Mouse (Mus musculus): Measurements from ENCODE around the gene Man1c1. TPM values are rescaled to one million over a fixed set of nuclear protein-coding genes. Genes with fewer than 3 reads are reported as not detected.

The Man1c1 gene
- polyA plus RNA-seq, 1 experiment from 2014 or later: 2.5 TPM

DNA sequence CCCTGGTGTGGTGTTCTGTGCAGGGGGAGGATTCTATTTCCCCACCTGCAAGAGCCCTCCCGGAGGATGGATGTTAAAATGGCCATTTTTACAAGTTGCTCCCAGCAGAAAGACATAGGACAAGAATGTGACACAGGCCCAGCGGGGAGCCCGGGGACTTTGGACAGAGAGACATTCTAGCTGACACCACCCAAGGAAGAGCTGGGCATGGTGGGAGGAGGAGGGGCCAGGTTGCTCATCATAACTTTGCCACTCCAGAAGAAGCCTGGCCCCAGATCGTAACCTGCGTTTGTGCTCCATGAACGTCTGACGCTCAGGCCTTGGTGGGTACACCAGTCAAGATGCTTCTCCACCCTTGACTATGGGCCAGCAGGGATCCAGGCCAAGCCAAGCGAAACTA is 143.4 kb downstream of the Man1c1 start:
- H3K27ac ChIP-seq (replicated peaks): no peak overlapping the region
- ATAC-seq (replicated peaks): no peak
- no peaks in the 10 kb centered on the region for H3K9me3 ChIP-seq
- WGBS: 86% methylated on average over 8 of the region's 8 CpGs
- no peaks in the 10 kb centered on the region for H3K27me3 ChIP-seq
- H3K36me3 ChIP-seq: no peaks in the 10 kb centered on the region
- no peak overlapping the region for H3K4me3 ChIP-seq
- H3K4me1 ChIP-seq: peaks cover 12% of the 10 kb centered on the region; the same call in 1 of the 2 replicates
- no peak overlapping the region for H3K9ac ChIP-seq (replicated peaks)
- no peak overlapping the region for H3K4me2 ChIP-seq (replicated peaks)

DNA sequence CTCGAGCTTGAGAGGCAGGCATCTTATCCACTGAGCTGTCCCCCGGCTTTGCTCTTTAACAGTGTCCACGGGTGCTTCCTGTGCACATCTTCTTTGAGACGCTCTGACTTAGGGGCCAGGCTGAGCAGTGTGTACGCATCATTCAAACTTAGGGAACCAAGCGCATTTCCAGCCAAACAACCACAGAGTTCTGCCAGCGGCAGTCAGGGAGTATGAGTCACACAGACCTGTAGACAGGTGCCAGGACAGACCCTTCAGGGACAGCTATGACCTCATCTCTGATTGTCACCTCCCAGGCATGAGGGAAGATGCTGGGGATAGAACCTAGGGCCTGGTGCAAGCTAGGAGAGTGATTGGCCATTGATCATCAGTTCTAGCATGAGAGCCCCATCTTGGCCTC is 144.9 kb downstream of the Man1c1 start:
- 83% methylated on average over 7 of the region's 7 CpGs for WGBS
- no peaks in the 10 kb centered on the region for H3K27me3 ChIP-seq
- H3K27ac ChIP-seq (replicated peaks): no peak overlapping the region
- no peak overlapping the region for H3K9ac ChIP-seq (replicated peaks)
- H3K4me3 ChIP-seq: no peak overlapping the region
- no peaks in the 10 kb centered on the region for H3K9me3 ChIP-seq
- no peaks in the 10 kb centered on the region for H3K36me3 ChIP-seq
- ATAC-seq (replicated peaks): no peak
- H3K4me2 ChIP-seq (replicated peaks): no peak overlapping the region
- peaks cover 12% of the 10 kb centered on the region; the same call in 1 of the 2 replicates for H3K4me1 ChIP-seq

DNA sequence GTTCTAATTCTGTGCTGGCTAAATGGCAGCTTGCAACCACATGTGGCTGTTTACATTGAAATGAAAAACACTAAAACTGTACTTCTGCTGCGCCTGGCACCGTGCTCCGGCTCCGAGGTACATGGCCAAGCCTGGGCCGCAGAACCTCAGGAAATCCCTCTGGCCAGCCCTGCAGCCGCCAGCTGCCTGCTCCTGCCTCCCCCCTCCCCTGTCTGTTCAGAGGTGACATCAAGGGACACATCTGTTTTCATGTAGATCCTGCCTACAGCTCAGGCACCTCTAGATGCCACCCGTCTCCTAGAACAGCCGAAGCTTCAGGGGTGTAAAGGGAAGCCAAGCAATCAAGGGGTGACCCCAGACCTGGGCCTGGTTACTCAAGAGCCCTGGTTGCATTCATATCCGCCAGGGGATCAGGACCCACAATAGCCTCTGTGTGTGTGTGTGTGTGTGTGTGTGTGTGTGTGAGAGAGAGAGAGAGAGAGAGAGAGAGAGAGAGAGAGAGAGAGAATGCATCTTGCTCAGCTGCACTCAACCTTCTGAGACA is 145.4 kb downstream of the Man1c1 start:
- Histone ChIP-seq H3K27me3 (no peaks in the 10 kb centered on the region), H3K27ac (replicated peaks) (no peak overlapping the region), H3K4me1 (peaks cover 12% of the 10 kb centered on the region; the same call in 1 of the 2 replicates), H3K9ac (replicated peaks) (no peak overlapping the region), H3K36me3 (no peaks in the 10 kb centered on the region), H3K9me3 (no peaks in the 10 kb centered on the region), H3K4me2 (replicated peaks) (no peak overlapping the region), H3K4me3 (no peak overlapping the region)
- WGBS: 64% methylated on average over 9 of the region's 9 CpGs
- ATAC-seq (replicated peaks): no peak

DNA sequence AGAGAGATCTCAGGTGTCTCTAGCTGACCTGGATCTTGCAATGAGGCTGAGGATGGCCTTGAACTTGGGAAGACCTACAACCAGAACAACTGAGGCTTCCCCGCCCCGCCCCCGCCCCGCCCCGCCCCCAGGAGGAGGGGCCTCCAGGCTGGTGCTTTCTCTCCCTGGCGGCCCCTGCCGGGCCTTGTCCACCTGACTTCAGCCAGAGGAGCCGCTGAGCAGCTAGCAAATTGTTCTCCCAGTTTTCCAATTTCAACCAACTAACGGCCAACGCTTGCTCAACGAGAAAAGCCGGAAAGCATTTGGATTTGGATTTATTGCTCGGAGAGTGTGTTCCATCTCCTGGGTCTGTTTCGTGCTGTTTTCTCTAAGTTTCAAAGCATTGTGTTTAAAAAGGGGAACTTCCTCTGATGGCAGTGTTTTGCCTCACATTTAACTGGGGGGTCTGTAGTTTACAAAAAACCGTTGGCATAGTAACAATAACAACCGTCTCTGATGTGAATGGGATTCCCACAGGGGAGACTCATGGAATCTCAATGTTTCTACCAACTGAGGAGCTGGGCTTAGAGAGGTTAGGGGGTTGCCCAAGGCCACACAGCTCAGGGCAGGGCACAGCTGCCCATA is 146.4 kb downstream of the Man1c1 start:
- WGBS: 10% methylated on average over 16 of the region's 16 CpGs
- Histone ChIP-seq H3K27ac (replicated peaks) (no peak overlapping the region), H3K9me3 (no peaks in the 10 kb centered on the region), H3K4me3 (no peak overlapping the region), H3K4me2 (replicated peaks) (no peak overlapping the region), H3K4me1 (peaks cover 12% of the 10 kb centered on the region; the same call in 1 of the 2 replicates), H3K36me3 (no peaks in the 10 kb centered on the region), H3K9ac (replicated peaks) (no peak overlapping the region), H3K27me3 (no peaks in the 10 kb centered on the region)
- no peak for ATAC-seq (replicated peaks)

DNA sequence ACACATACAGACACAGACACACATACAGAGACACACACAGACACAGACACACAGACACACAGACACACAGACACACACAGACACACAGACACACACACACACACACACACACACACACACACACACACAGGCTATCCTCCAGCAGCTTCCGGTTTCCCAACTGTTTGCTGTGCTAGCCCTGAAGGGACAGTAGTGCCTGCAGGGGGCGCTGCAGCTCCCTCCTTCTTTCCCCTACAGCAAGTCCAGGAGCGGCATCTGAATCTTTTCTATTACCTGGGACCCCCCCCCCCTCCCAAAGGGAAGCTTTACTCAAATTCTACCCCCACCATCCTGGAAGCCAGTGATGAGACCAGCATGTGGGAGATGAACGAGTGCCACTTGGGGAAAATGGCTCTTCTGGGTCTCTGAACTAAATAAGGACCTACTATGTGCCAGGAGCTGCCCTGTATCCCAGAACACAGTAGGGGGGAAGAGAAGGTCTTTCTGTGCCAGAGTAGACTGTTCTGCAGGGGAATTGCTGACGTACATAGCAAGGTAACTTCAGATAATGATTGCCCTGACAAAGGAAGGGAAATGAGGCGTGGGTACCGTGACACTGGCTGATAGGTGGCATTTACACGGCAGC is 148.0 kb downstream of the Man1c1 start:
- Histone ChIP-seq H3K4me1 (peaks cover 22% of the 10 kb centered on the region), H3K4me2 (replicated peaks) (no peak overlapping the region)
- 55% methylated on average over 8 of the region's 8 CpGs for WGBS

DNA sequence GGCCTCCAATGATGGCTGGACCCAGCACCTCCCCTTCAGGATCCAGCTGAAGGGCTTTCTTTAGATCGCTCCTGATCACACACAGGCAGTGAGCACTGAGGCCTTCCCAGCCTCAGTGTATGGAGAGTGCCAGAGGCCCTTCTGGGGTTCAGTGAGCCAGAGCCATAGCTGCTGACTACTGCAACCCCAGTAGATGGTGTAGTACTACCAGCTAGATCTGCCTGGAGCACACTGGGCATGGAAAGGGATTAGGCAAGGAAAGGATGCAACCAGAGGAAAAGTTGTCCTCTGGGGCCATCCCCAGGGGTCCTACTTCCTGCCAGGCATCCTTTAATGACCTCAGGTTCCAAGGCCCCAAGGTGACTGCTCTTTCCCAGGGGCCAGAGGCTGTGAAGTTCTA is 150.5 kb downstream of the Man1c1 start:
- no peak for ATAC-seq (replicated peaks)
- peaks cover 29% of the 10 kb centered on the region for H3K4me1 ChIP-seq
- 0 out of 2 replicates have a peak, but pooled peaks cover 7% of the 10 kb centered on the region for H3K36me3 ChIP-seq
- H3K9me3 ChIP-seq: no peaks in the 10 kb centered on the region
- no peak overlapping the region for H3K4me2 ChIP-seq (replicated peaks)
- H3K9ac ChIP-seq (replicated peaks): no peak overlapping the region
- H3K27ac ChIP-seq (replicated peaks): no peak overlapping the region
- WGBS: 74% methylated on average over 1 of the region's 1 CpGs
- no peaks in the 10 kb centered on the region for H3K27me3 ChIP-seq
- no peak overlapping the region for H3K4me3 ChIP-seq

More for the DNA sequence above, 148.0 kb downstream of the Man1c1 start:
- ATAC-seq (replicated peaks): no peak
- no peaks in the 10 kb centered on the region for H3K9me3 ChIP-seq
- H3K36me3 ChIP-seq: no peaks in the 10 kb centered on the region
- no peak overlapping the region for H3K27ac ChIP-seq (replicated peaks)
- H3K4me3 ChIP-seq: no peak overlapping the region
- no peaks in the 10 kb centered on the region for H3K27me3 ChIP-seq
- H3K9ac ChIP-seq (replicated peaks): no peak overlapping the region

DNA sequence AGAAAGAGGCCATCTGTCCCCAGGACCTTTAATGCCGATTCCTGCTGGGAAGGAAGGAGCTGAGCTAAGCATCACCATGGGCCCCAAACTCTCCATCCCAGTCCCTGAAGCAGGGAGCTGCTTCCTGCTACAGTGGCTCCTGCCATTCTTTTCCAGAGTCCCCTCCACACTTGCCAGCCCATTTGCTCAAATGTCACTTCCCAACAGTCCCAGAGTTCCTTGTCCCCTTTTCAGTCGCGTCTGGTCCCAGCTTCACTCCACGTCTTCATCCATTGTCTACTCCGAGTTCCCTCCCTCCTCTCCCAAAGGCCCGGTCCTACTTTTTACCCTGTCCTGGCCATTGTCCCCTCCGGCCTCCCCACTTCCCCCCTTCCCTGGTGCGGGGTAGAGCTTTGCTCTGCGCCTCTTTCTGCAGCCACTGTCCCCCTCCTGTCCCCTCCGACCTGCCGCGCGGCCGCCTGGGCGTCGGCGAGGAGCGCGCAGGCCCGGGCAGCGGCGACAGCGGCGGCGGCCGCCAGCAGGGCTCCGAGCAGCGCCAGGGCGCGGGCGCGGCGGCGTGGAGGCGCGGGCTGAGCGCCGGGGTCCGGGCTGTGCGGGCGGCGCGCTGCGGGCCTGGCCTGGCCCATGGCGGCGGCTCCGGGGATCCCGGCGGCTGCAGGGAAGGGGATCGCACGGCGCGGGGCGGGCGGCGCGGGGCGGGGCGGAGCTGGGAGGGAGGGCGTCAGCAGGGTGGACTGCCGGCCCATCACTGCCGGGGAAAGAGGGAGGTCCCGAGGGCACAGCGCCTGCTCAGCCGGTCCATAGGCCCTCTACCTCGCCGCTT is 152.4 kb downstream of the Man1c1 start, which contains the start of gene Selenon:
Selenon (minus strand) TSS at position 673 of the 823 bp plus-strand sequence.
- peak within 1 kb of the TSS; percentile 75 for H3K4me3 ChIP-seq
- peak; percentile 78 for ATAC-seq (replicated peaks)
- H3K36me3 ChIP-seq: 0 out of 2 replicates have a peak, but pooled peaks cover 12% of the 10 kb centered on the region
- H3K9me3 ChIP-seq: no peaks in the 10 kb centered on the region
- peak within 1 kb of the TSS; percentile 72 for H3K4me2 ChIP-seq (replicated peaks)
- WGBS: 1% methylated on average over 49 of the region's 67 CpGs
- H3K9ac ChIP-seq (replicated peaks): peak within 1 kb of the TSS; percentile 85
- no peaks in the 10 kb centered on the region for H3K27me3 ChIP-seq
- H3K27ac ChIP-seq (replicated peaks): peak within 1 kb of the TSS; percentile 87
- peaks cover 34% of the 10 kb centered on the region for H3K4me1 ChIP-seq

DNA sequence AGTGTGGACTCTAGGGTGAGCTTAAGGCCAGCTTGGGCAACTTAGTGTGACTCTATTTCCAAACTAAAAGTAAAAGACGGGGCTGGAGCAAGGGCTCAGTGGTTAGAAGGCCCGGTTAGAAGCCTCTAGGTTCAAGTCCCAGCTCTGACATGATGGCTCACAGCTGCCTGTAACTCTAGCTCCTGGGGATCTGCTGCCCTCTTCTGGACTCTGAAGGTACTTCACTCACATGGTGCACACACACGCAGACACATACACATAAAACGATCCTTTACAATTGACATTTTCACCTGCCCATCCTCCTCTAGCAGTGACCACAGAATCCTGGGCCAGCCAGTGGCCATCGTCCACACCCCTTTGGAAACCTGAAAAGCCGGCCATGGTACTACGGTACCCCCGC is 154.2 kb downstream of the Man1c1 start:
- H3K4me3 ChIP-seq: no peak overlapping the region
- H3K36me3 ChIP-seq: peaks cover 19% of the 10 kb centered on the region; the same call in 1 of the 2 replicates
- H3K9ac ChIP-seq (replicated peaks): no peak overlapping the region
- H3K4me1 ChIP-seq: peaks cover 34% of the 10 kb centered on the region
- no peaks in the 10 kb centered on the region for H3K27me3 ChIP-seq
- no peaks in the 10 kb centered on the region for H3K9me3 ChIP-seq
- ATAC-seq (replicated peaks): no peak
- 99% methylated on average over 8 of the region's 8 CpGs for WGBS
- H3K4me2 ChIP-seq (replicated peaks): no peak overlapping the region
- no peak overlapping the region for H3K27ac ChIP-seq (replicated peaks)

DNA sequence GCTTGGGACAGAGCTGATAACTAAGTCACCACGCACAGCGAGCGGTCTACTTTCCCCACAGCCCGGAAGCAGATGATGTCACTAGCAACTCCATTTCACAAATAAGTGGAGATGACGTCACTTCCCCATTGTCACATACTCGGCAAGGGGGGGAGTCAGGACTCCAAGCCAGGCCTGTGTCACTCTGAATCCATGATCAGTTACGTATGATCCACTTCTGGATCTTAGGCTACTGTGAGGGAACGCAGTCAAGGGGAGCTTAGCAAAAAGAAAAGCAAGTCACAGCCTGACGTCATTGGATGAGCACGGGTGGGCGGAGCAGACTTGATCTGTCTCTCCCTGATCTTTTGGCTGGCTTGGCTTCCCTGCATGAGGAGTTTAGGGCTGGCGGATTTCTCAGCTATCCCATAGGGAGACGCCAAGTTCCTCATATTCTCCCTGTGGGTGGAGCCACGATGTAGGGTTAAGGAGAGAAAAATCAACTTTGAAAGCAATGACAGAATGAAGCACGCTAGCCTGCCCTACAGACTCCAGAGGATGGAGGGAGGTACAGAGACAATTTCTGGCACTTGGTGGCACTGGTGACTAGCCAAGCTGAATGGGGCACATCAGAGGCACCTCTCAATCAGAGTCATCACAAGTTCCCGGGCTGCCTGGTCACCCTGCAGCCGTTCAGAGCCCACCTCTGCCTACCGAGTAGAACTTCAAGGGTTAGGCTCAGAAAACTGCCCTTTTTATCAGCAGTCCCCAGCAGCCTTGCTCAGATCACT is 155.7 kb downstream of the Man1c1 start:
- no peak overlapping the region for H3K4me2 ChIP-seq (replicated peaks)
- H3K9me3 ChIP-seq: no peaks in the 10 kb centered on the region
- H3K4me3 ChIP-seq: no peak overlapping the region
- no peak overlapping the region for H3K9ac ChIP-seq (replicated peaks)
- no peak for ATAC-seq (replicated peaks)
- 59% methylated on average over 18 of the region's 18 CpGs for WGBS
- H3K27me3 ChIP-seq: no peaks in the 10 kb centered on the region
- no peak overlapping the region for H3K27ac ChIP-seq (replicated peaks)
- H3K36me3 ChIP-seq: peaks cover 20% of the 10 kb centered on the region; the same call in 1 of the 2 replicates
- H3K4me1 ChIP-seq: peaks cover 34% of the 10 kb centered on the region

DNA sequence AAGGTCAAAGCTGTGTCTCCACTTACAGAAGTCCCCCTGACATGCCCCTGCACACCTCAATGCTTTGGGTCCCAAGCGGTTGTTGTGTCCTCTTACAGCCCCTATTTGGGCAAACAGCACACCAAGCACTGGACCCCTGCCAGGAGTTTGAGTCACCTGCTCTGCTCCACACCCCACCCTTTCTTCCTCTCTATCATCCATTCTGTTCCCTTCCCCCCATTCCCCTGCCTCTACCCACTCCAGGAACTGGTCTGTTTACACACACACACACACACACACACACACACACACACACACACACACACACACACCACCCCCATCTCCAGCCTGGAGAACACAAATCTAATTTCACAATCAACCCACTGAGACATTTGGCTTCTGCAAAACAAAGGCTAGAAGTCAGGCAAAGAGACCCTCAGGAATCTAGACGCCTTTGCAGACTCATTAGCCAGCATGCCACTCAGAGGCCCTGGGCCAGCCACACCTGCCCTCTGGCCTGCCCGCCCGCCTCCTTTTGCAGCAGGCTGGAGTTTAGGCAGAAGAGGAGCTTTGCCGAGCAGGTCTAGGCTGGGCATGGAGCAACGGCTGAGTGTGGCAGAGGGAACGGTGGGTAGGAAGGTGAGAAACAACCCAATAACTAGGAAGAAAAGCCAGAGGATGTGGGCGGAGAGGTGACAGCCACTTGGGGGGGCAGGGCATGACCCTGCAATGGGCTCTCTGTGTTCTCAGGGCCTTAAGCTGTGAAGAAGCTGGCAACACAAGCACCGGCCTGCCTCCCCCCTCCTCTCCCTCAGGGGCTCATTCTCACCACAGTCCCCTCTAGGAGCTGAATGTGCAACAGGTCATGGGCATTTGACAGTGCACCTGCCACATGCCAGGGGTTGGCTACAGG is 157.0 kb downstream of the Man1c1 start:
- H3K27ac ChIP-seq (replicated peaks): no peak overlapping the region
- no peaks in the 10 kb centered on the region for H3K27me3 ChIP-seq
- H3K4me1 ChIP-seq: peaks cover 29% of the 10 kb centered on the region
- H3K36me3 ChIP-seq: peaks cover 31% of the 10 kb centered on the region
- no peaks in the 10 kb centered on the region for H3K9me3 ChIP-seq
- no peak overlapping the region for H3K4me3 ChIP-seq
- 66% methylated on average over 9 of the region's 9 CpGs for WGBS
- no peak for ATAC-seq (replicated peaks)
- no peak overlapping the region for H3K4me2 ChIP-seq (replicated peaks)
- H3K9ac ChIP-seq (replicated peaks): no peak overlapping the region

DNA sequence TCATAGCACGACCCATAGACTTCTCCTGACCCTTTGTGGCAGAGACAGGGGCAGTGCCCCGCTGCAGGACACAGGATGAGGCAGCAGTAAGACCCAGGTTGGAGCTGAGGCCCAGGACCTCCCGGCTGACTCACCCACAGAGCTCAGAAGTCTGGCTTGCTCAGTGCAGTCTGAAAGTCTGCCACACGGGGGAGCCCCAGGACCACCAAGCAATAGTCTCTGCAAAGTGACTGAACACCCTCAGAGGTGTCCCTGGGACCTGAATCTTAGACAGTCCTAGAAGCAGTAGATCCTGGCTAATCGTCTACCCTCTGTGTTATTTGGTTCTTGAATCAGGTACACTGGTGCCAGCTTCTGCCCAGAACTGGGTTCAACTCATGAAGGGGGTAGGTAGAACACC is 160.8 kb downstream of the Man1c1 start:
- 7% methylated on average over 5 of the region's 5 CpGs for WGBS
- no peaks in the 10 kb centered on the region for H3K9me3 ChIP-seq
- H3K36me3 ChIP-seq: peaks cover 56% of the 10 kb centered on the region
- no peak overlapping the region for H3K4me2 ChIP-seq (replicated peaks)
- H3K9ac ChIP-seq (replicated peaks): no peak overlapping the region
- H3K4me3 ChIP-seq: no peak overlapping the region
- no peak overlapping the region for H3K27ac ChIP-seq (replicated peaks)
- peaks cover 19% of the 10 kb centered on the region for H3K4me1 ChIP-seq
- ATAC-seq (replicated peaks): peak; percentile 68
- H3K27me3 ChIP-seq: no peaks in the 10 kb centered on the region
